Mouse (Mus musculus) heart, adult 8-10 months (tissue): ENCODE measurements around the gene Tmem151b. TPM values are rescaled to one million over a fixed set of nuclear protein-coding genes. Genes with fewer than 3 reads are reported as not detected.

ENCODE experiments used
- DNase-seq: peaks from one replicate; pipeline ENCODE4 v3.0.0; 2022; ENCODE audit warnings: low spot score
- total RNA-seq, 4 experiments: library from RNA; stranded (reverse); gene quantifications; 2 replicates each; pipeline ENCODE4 v1.2.4; 2022

Gene Tmem151b
- total RNA-seq = under 1 TPM in 1 of 4 experiments, not detected in 3; 0.09 TPM

- no peak for DNase-seq
These were observed at the start of gene Tmem151b for GRCm38 (mm10) chr17:45549617-45550181. Gene Tmem151b, minus strand, starts transcription at chr17:45549677.

DNA sequence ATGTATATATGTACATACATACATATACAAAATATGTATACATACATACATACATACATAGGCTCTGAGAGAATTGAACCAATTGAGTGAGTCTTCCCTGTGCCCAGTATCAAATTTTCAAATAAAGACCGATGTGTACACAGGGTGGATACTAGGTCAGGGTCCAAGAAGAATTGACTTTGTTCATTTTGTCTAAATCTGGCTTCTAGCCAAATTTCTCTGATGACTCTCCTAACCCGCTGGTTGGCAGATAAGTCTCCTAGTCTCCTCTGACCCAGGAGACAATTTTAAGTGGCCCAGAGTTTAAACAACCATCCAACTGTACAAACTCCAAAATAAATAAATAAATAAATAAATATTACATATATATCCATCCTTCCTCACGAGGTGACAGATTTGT lies 49.4 kb upstream of the Tmem151b start:
- no peak for DNase-seq

- no peak for DNase-seq
These were observed 48.9 kb upstream of the Tmem151b start for GRCm38 (mm10) chr17:45598376-45598775.

DNA sequence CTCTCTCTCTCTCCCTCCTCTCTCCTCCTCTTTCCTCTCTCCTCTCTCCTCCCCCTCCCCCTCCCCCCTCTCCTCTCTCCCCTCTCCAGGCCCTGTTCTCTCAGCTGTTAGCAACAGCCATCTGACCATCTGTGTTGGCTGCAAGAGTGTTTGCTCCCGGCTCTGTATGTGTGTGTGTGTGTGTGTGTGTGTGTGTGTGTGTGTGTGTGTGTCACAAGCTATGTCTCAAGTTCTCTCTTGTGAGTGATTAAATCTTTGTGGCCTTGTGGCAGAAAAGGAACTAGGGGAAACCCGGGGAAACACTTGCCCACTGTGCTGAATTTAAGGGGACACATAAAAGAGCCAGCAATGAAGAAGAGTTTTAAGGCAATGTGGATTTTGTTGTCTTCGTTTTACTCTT lies 48.3 kb upstream of the Tmem151b start:
- DNase-seq = no peak

- peak; percentile 85 for DNase-seq
These were observed 47.3 kb upstream of the Tmem151b start for GRCm38 (mm10) chr17:45596631-45597396.

GRCm38 (mm10) chr17:45595736-45596390 lies 46.4 kb upstream of the Tmem151b start:
- DNase-seq = no peak

GRCm38 (mm10) chr17:45594881-45595735 lies 45.6 kb upstream of the Tmem151b start:
- peak; percentile 72 for DNase-seq

- no peak for DNase-seq
These were observed 44.7 kb upstream of the Tmem151b start for GRCm38 (mm10) chr17:45594195-45594594.

GRCm38 (mm10) chr17:45593479-45593878 lies 44.0 kb upstream of the Tmem151b start:
- DNase-seq = no peak

DNA sequence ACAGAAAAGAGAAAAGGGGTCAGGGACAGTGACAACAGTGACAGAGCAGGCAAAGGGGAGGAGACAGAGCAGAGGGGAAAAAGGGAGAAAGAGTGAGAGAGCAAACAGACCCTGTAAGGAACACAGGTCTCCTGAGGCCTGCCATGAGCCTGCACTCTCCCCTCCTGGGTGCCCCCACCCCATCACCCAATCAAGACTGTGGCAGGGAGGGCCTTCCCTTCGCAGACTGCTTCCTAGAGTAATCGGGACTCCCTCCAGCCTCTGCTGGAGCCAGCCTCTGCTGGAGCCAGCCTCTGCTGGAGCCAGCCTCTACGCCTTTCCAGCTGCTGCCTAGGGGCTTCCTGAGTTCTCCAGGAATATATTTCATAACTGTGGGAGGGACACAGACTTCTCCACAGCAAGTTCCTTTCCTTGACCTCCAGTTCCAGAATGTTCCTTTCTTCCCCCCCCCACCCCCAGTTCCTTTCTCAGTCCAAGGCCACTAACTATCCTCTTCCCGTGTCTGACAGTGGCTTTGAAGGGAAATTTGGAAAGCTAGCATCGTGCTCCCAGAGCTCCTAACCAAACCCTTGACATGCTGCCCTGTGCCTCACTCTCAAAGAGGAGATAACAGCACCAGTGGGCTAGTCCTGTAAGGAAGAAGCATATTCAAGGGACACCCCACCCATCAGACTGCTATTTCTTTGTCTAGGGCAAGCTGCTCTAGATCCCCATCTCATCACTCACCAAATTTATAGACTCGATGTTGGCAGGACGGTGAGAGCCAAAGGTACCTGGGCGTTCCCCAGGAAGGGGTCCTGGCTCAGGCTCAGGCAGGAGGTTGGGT lies 43.3 kb upstream of the Tmem151b start:
- peak; percentile 68 for DNase-seq

DNA sequence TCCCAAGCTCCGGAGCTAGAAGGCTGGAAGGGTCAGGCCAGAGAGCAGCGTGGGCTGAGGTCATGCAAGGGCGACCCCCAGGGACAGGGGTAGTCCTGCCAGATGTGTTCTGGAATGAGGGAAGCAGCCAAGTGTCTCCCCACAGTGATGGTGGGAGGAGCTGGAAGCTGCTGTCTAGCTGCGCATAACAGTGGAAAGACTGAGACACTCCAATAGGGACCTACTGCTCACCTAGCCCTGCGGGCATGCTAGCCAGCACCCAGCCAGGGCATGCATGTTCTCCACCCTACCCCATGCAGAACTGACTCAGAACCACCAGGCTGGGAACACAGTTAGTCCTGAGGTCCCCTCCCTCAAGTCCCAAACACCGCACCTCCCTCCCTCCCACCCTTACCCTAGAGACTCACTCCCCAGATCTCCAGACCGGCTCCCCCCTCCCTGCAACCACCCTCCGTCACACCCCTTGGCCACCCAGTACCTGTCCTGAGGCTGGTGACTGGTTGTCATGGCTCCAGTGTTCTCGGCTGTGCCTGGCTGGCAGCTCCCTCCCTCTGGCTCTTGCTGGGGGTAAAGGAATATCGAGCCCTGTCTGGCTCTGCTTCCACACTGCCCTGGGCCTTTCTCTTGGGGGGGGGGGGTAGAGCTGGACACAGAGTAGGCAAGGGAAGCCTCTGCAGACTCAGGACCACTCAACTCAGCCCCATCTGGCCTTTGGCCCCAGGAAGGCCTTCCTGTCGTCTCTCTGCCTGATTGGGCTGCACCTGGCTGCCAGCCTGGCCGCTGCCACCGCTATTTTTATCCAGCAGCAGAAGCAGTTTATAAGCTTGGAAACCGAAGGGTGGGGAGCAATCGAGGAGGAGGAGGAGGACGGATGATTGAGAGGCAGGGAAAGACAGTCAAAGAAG lies 42.5 kb upstream of the Tmem151b start:
- peak; percentile 84 for DNase-seq

DNA sequence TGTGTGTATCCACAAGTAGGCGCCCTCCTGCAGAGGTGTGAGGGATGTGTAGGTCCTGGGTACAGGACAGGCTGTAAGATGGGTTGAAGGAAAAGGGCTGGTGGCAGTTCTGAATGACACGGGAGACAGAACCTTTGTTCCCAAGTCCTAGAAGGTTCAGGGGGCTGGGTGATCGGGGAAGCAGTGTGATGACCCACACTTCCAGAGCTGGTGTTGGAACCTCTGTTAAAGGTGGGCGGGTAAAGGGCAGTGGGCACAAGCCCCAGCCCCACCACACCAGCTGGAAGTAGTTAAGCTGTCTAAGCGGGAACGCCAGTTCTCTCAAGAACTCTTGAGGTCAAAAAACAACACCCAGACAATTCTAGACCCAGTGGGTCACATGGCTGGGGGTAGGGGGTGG lies 40.9 kb upstream of the Tmem151b start:
- DNase-seq = no peak

GRCm38 (mm10) chr17:45589844-45590243 lies 40.4 kb upstream of the Tmem151b start:
- no peak for DNase-seq

GRCm38 (mm10) chr17:45589236-45589635 lies 39.8 kb upstream of the Tmem151b start:
- no peak for DNase-seq

DNA sequence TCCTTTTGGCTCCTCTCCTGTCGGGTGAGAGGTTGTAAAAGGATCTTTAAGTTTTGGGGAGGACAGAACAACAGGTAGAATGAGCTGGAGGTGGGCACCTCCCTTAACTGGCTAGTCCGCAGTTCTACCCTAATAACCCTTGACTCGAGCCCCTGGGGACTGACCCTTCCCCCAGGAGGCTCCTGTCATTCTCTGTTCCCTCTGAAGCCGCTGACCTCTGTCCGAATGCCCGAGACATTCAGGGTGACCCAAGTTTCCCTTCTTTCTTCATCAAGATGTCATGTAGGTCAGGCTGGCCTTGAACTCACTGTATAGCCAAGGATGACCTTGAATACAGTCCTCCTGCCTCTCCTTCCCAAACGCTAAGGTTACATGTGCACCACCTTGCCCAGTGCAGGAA lies 38.9 kb upstream of the Tmem151b start:
- DNase-seq = no peak

- DNase-seq = no peak
These were observed 37.0 kb upstream of the Tmem151b start for GRCm38 (mm10) chr17:45586449-45586837.

GRCm38 (mm10) chr17:45585725-45586448 lies 36.4 kb upstream of the Tmem151b start:
- DNase-seq = no peak

DNA sequence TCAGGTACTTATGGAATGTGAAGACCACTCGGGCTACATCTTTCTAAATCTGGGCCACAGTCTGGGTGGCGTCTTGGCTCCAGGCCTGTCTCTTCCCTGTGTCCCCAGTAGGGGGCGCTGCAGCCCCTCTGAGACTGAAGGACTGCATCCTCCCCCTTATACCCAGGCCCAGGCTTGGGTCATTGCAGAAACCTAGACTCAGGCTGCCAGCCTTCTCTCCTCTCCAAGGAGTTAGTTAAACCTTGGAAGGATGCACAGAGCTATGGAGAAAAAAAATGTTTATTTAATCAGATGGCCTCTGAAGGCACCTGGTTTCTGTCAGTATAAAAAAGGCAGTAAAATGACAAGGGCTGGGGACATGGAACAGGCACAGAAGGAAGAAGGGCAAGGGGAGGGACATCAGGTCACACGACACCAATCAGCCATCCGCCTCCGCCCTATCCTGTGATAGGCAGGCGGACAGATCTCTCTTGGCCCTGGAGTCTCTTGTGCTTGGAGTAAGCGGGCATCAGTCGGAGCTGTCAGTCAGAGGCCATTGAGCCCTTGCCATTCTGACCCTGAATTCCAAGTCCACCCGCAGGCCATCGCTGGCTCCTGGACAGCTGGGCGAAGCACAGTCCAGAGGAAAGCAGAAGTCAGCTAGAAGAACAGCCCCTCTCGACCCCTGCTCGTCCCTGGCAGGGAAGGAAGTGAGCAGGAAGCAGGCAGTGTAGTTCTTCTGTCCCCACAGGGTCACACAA lies 35.6 kb upstream of the Tmem151b start:
- peak; percentile 83 for DNase-seq
